8 mouse cellular contexts compared by ENCODE assay signal in the genomic region with DNA sequence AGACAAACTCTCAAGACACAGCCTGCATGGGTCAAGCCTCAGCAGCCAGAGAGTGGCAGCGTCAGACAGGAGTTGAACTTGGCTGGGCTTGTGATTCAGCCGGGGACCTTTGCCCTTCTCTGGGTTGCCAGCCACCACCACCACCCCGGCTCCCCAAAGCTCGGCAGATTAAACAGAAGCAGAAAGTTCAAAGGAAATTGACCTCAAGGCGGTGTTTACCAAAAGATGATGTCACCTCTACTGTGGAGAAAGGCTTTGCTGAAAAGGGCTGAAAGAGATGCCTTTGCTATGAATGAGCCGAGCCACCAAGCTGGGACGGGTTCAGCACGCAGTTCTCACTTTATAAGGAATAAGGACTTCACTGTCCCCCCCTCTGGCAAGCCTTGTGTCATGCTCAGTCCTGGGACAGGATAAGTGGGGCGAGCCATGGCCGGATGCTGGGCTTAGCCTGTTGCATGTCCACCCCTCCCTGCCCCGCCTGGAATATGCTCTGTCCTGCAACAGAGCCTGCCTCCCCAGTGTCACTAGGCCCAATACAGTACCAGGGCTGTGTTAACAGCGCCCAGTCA. TPM values are rescaled to one million over a fixed set of nuclear protein-coding genes. Genes with fewer than 3 reads are reported as not detected.
DNase-seq lines count a peak whose midpoint lies in the region; ATAC-seq and TF ChIP-seq lines count a peak whose summit lies in the region.

No protein-coding gene starts in this region.

- H3K4me3 ChIP-seq in heart, postnatal 0 days (ENCODE audit: low read depth, low read length): no peak overlapping the region
- no peak overlapping the region for H3K4me3 ChIP-seq in limb, embryonic 10.5 days
- H3K4me3 ChIP-seq in neural tube, embryonic 11.5 days (ENCODE audit: low read depth, low read length): no peak overlapping the region

- no peak for TF ChIP-seq CTCF in heart, postnatal 0 days (IDR thresholded peaks at IDR 0.05; ENCODE audit: low read depth)

- 44% methylated on average over 12 of the region's 12 CpGs for WGBS in heart, postnatal 0 days
- WGBS in limb, embryonic 10.5 days: 43% methylated on average over 12 of the region's 12 CpGs
- WGBS in neural tube, embryonic 11.5 days: 40% methylated on average over 12 of the region's 12 CpGs

- no peaks in the 10 kb centered on the region for H3K27me3 ChIP-seq in heart, postnatal 0 days (ENCODE audit: control insufficient read depth, insufficient read depth, low read length)
- no peaks in the 10 kb centered on the region for H3K27me3 ChIP-seq in limb, embryonic 10.5 days (ENCODE audit: low read depth, poor library complexity, severe bottlenecking)
- H3K27me3 ChIP-seq in neural tube, embryonic 11.5 days (ENCODE audit: control insufficient read depth, insufficient read depth, low read length): no peaks in the 10 kb centered on the region

- no peaks in the 10 kb centered on the region for H3K36me3 ChIP-seq in heart, postnatal 0 days (replicated peaks; ENCODE audit: control insufficient read depth, insufficient read depth, low read length)
- no peaks in the 10 kb centered on the region for H3K36me3 ChIP-seq in limb, embryonic 10.5 days
- H3K36me3 ChIP-seq in neural tube, embryonic 11.5 days (ENCODE audit: control insufficient read depth, insufficient read depth, low read length): no peaks in the 10 kb centered on the region

- DNase-seq in 416B (ENCODE audit: low read depth): peak; percentile 11
- DNase-seq in brain, adult 2 months (ENCODE audit: low read depth, low spot score): peak; percentile 14
- DNase-seq in heart, postnatal 0 days (ENCODE audit: low spot score): peak; percentile 50
- DNase-seq in limb, embryonic 10.5 days (ENCODE audit: low spot score): no peak
- DNase-seq in neural tube, embryonic 11.5 days (ENCODE audit: low spot score): peak; percentile 17
- no peak for DNase-seq in frontal cortex, adult 2 months (ENCODE audit: extremely low spot score in 1 of 2, low spot score in 1 of 2)
- no peak for DNase-seq in layer of hippocampus, postnatal 25 days (ENCODE audit: extremely low spot score in 1 of 2, low spot score in 1 of 2)
- no peak for DNase-seq in spleen, adult 12 weeks (ENCODE audit: low spot score)

- no peak overlapping the region for H3K4me2 ChIP-seq in heart, postnatal 0 days (ENCODE audit: low read depth, low read length)
- H3K4me2 ChIP-seq in neural tube, embryonic 11.5 days (ENCODE audit: low read depth): no peak overlapping the region

- no peak for TF ChIP-seq EP300 in heart, postnatal 0 days (IDR thresholded peaks at IDR 0.05; ENCODE audit: low read depth)

- no peaks in the 10 kb centered on the region for H3K9me3 ChIP-seq in heart, postnatal 0 days (replicated peaks; ENCODE audit: control insufficient read depth, low read length)
- no peaks in the 10 kb centered on the region for H3K9me3 ChIP-seq in limb, embryonic 10.5 days (replicated peaks)
- no peaks in the 10 kb centered on the region for H3K9me3 ChIP-seq in neural tube, embryonic 11.5 days (ENCODE audit: control insufficient read depth, low read length)

- no peaks in the 10 kb centered on the region for H3K4me1 ChIP-seq in heart, postnatal 0 days (ENCODE audit: control insufficient read depth, insufficient read depth)
- H3K4me1 ChIP-seq in limb, embryonic 10.5 days: peaks cover 13% of the 10 kb centered on the region
- no peaks in the 10 kb centered on the region for H3K4me1 ChIP-seq in neural tube, embryonic 11.5 days (ENCODE audit: control insufficient read depth, insufficient read depth, low read length)

- no peak overlapping the region for H3K9ac ChIP-seq in heart, postnatal 0 days (replicated peaks; ENCODE audit: low read depth, low read length)
- H3K9ac ChIP-seq in neural tube, embryonic 11.5 days (ENCODE audit: low read length): no peak overlapping the region

- H3K27ac ChIP-seq in heart, postnatal 0 days (ENCODE audit: low read depth): peak overlapping the region; percentile 31
- H3K27ac ChIP-seq in limb, embryonic 10.5 days: peak overlapping the region; percentile 59; the same call in 1 of the 2 replicates
- no peak overlapping the region for H3K27ac ChIP-seq in neural tube, embryonic 11.5 days (ENCODE audit: low read depth, low read length)

- peak; percentile 79 for ATAC-seq in heart, postnatal 0 days (ENCODE audit: insufficient read depth, low read depth)
- no peak for ATAC-seq in neural tube, embryonic 11.5 days (ENCODE audit: insufficient read depth, low FRiP score, low TSS enrichment)

RNA-seq across cellular contexts. Expression of a gene that starts 4.9 kb away (rescaled TPM):
- 6.4 and 7.7 TPM in 2 replicates for total RNA-seq in heart, postnatal 0 days (2014; rRNA removed; ENCODE audit: low replicate concordance)
- polyA plus RNA-seq in heart, postnatal 0 days (2015; fragmentation: Nextera tagmentation; extraction: Ambion mirVana): 2.4 and 2.9 TPM in 2 replicates
- polyA plus RNA-seq in limb, embryonic 10.5 days (2016; fragmentation: Nextera tagmentation; extraction: Ambion mirVana): 2.8 and 4.1 TPM in 2 replicates
- 2.8 and 3.4 TPM in 2 replicates for polyA plus RNA-seq in neural tube, embryonic 11.5 days (2014; fragmentation: Nextera tagmentation; extraction: Ambion mirVana)
- 10.1 TPM in 2 replicates for polyA plus RNA-seq in frontal cortex, adult 2 months (2012; rRNA removed)
- total RNA-seq in layer of hippocampus, postnatal 25 days (2021): 10 to 100 TPM; 15.3 to 16.3 TPM

Comparison
In these comparisons a context has a peak if more than half of its experiments do, and no peak if none do; other contexts are left out.
1. DNase-seq: peak in 416B (single experiment), brain, adult 2 months (single experiment), heart, postnatal 0 days (single experiment) and neural tube, embryonic 11.5 days (single experiment); none in limb, embryonic 10.5 days (single experiment), frontal cortex, adult 2 months (0 of 2), layer of hippocampus, postnatal 25 days (0 of 2) and spleen, adult 12 weeks (single experiment).